Mouse (Mus musculus): ENCODE measurements around the gene Pcx. TPM values are rescaled to one million over a fixed set of nuclear protein-coding genes. Genes with fewer than 3 reads are reported as not detected.

The Pcx gene
- polyA plus RNA-seq, 1 experiment from 2014 or later = 18.4 TPM

DNA sequence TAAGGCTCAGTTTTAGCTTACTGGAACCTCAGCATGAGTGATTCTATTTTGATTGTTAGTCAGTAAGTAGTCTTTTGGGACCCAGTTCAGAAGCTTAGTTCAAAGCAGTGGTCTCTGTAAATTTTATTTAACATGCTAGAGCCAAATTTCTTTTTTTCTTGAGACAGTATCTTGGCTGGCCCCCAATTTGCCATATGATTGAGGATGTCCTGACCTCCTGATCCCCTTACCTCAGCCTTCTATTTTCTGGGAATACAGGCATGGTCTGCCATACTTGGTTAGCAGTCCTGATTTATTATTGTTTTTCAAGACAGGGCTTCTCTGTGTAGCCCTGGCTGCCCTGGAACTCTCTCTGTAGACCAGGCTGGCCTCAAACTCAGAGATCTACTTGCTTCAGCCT is 25.6 kb downstream of the Pcx start:
- H3K27me3 ChIP-seq (replicated peaks; ENCODE audit: control insufficient read depth, insufficient read depth, low read length) = no peaks in the 10 kb centered on the region
- DNase-seq (ENCODE audit: low spot score) (no peak), ATAC-seq (ENCODE audit: low read depth) (no peak)
- H3K4me1 ChIP-seq (ENCODE audit: control insufficient read depth, insufficient read depth, low read length) = no peaks in the 10 kb centered on the region
- H3K27ac ChIP-seq (replicated peaks; ENCODE audit: low read depth, low read length) = no peak overlapping the region
- no peak overlapping the region for H3K4me2 ChIP-seq (ENCODE audit: low read depth, low read length)
- no peaks in the 10 kb centered on the region for H3K9me3 ChIP-seq (ENCODE audit: control insufficient read depth, low read length)
- H3K9ac ChIP-seq (ENCODE audit: low read depth, low read length) = no peak overlapping the region
- H3K36me3 ChIP-seq (ENCODE audit: control insufficient read depth, insufficient read depth, low read length) = no peaks in the 10 kb centered on the region
- no peak overlapping the region for H3K4me3 ChIP-seq (ENCODE audit: low read depth, low read length)

DNA sequence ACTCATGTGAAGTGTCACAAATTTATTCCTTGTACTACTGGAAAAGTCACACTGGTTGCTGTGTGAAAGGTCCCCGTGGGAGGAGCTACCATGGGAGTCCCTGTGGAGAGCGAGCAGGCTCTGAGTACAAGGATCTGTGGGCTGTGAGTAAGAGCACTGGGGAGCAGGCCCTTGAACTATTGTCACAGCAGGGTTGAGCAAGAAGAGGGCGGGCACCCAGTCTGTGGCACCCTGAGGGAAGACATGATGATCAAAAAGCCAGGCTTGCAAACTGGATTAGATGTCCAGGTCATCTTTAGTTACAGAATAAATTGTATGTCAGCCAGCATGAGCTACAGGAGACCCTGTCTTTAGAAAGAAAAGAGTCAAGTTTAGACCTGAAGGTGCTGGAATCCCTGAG is 26.3 kb downstream of the Pcx start:
- ATAC-seq (ENCODE audit: low read depth) (no peak), DNase-seq (ENCODE audit: low spot score) (no peak)
- Histone ChIP-seq H3K36me3 (ENCODE audit: control insufficient read depth, insufficient read depth, low read length) (no peaks in the 10 kb centered on the region), H3K4me2 (ENCODE audit: low read depth, low read length) (no peak overlapping the region), H3K27me3 (replicated peaks; ENCODE audit: control insufficient read depth, insufficient read depth, low read length) (no peaks in the 10 kb centered on the region), H3K4me1 (ENCODE audit: control insufficient read depth, insufficient read depth, low read length) (no peaks in the 10 kb centered on the region), H3K9me3 (ENCODE audit: control insufficient read depth, low read length) (no peaks in the 10 kb centered on the region), H3K4me3 (ENCODE audit: low read depth, low read length) (no peak overlapping the region), H3K27ac (replicated peaks; ENCODE audit: low read depth, low read length) (no peak overlapping the region), H3K9ac (ENCODE audit: low read depth, low read length) (no peak overlapping the region)
- WGBS = 77% methylated on average over 3 of the region's 3 CpGs

DNA sequence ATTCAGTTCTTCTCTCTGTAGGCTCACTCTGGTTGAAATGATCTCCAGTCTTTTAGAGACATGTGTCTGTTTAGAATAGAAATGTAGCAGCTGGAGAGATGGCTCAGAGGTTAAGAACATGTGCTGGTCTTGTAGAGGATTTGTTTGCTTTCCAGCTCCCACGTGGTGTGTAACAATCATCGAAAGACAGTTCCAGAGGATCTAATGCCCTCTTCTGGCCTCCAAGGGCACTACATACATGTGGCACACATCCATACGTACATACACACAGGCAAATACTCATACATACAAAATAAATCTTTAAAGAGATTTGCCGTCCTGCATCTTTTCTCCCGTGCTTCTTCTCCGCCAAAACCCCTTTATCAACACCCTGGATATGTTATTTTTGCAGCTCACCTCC is 30.0 kb downstream of the Pcx start:
- H3K4me1 ChIP-seq (ENCODE audit: control insufficient read depth, insufficient read depth, low read length) = no peaks in the 10 kb centered on the region
- no peak overlapping the region for H3K27ac ChIP-seq (replicated peaks; ENCODE audit: low read depth, low read length)
- H3K27me3 ChIP-seq (replicated peaks; ENCODE audit: control insufficient read depth, insufficient read depth, low read length) = no peaks in the 10 kb centered on the region
- WGBS = 89% methylated on average over 6 of the region's 6 CpGs
- DNase-seq (ENCODE audit: low spot score) (no peak), ATAC-seq (ENCODE audit: low read depth) (no peak)
- H3K9ac ChIP-seq (ENCODE audit: low read depth, low read length) = no peak overlapping the region
- H3K36me3 ChIP-seq (ENCODE audit: control insufficient read depth, insufficient read depth, low read length) = no peaks in the 10 kb centered on the region
- H3K9me3 ChIP-seq (ENCODE audit: control insufficient read depth, low read length) = no peaks in the 10 kb centered on the region
- H3K4me3 ChIP-seq (ENCODE audit: low read depth, low read length) = no peak overlapping the region
- no peak overlapping the region for H3K4me2 ChIP-seq (ENCODE audit: low read depth, low read length)

DNA sequence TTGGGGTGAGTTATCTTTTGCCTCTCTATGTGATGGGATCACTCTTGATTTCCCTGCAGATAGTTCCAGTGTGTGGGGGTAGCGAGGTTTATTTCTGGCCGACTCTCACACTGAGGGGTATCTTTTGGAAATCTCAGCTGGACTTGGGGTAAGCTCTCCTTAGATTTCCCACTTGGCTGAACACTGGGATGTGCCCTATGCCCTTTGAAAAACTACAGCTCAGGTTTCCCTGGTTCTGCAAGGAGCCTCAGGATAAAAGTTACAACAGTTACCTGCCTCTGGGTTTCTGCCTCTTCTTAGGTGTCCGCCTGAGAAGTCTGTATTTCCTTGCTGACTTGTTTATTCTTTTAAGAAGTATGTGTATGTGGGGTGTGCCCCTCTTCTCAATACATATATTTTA is 30.7 kb downstream of the Pcx start:
- H3K36me3 ChIP-seq (ENCODE audit: control insufficient read depth, insufficient read depth, low read length) = no peaks in the 10 kb centered on the region
- no peak for ATAC-seq (ENCODE audit: low read depth)
- H3K4me1 ChIP-seq (ENCODE audit: control insufficient read depth, insufficient read depth, low read length) = no peaks in the 10 kb centered on the region
- no peaks in the 10 kb centered on the region for H3K27me3 ChIP-seq (replicated peaks; ENCODE audit: control insufficient read depth, insufficient read depth, low read length)
- no peaks in the 10 kb centered on the region for H3K9me3 ChIP-seq (ENCODE audit: control insufficient read depth, low read length)
- no peak overlapping the region for H3K9ac ChIP-seq (ENCODE audit: low read depth, low read length)
- no peak overlapping the region for H3K4me3 ChIP-seq (ENCODE audit: low read depth, low read length)
- WGBS = 88% methylated on average over 3 of the region's 3 CpGs
- H3K4me2 ChIP-seq (ENCODE audit: low read depth, low read length) = no peak overlapping the region
- DNase-seq (ENCODE audit: low spot score) = no peak
- H3K27ac ChIP-seq (replicated peaks; ENCODE audit: low read depth, low read length) = no peak overlapping the region

DNA sequence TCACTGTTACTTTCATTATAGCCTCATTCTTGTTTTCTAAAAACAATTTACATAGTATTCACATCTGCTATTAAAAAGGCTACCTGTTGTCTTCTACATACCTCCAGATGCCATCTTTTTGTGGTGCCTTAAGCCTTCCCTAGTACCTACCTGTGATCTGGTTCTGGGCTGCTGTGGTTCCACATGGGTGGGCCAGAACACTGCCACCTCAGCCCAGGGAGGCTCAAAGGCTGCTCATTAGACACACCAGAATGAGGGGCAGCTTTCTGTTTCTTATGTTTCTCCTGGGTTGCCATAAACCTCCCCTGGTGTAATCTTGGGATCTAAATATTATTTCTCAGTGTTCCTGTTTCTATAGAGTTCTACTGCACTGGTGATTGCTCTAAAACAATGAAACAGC is 31.8 kb downstream of the Pcx start:
- no peak overlapping the region for H3K4me2 ChIP-seq (ENCODE audit: low read depth, low read length)
- H3K4me1 ChIP-seq (ENCODE audit: control insufficient read depth, insufficient read depth, low read length) = no peaks in the 10 kb centered on the region
- H3K27me3 ChIP-seq (replicated peaks; ENCODE audit: control insufficient read depth, insufficient read depth, low read length) = no peaks in the 10 kb centered on the region
- H3K9me3 ChIP-seq (ENCODE audit: control insufficient read depth, low read length) = no peaks in the 10 kb centered on the region
- ATAC-seq (ENCODE audit: low read depth) = no peak
- no peak for DNase-seq (ENCODE audit: low spot score)
- H3K36me3 ChIP-seq (ENCODE audit: control insufficient read depth, insufficient read depth, low read length) = no peaks in the 10 kb centered on the region
- H3K4me3 ChIP-seq (ENCODE audit: low read depth, low read length) = no peak overlapping the region
- no peak overlapping the region for H3K27ac ChIP-seq (replicated peaks; ENCODE audit: low read depth, low read length)
- no peak overlapping the region for H3K9ac ChIP-seq (ENCODE audit: low read depth, low read length)

DNA sequence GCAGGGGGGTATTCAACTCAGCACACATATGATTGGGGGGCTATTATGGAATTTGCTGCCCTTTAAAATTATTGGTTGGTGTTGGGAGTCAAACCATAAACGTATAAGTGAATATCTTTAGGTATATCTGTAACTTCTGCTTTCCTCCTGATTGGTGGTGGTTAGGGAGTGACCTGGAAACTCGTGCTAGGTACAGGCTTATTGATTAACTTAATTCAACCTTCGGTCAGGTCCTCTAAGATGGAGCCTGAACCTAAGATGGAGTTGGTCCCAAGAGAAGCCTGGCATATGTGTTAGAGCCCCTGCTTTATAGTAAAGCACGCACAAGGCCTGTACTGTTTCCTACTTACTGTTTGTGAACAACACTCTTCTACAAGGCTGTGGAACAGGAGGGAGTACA is 34.8 kb downstream of the Pcx start:
- H3K9me3 ChIP-seq (ENCODE audit: control insufficient read depth, low read length) = no peaks in the 10 kb centered on the region
- H3K9ac ChIP-seq (ENCODE audit: low read depth, low read length) = no peak overlapping the region
- H3K27ac ChIP-seq (replicated peaks; ENCODE audit: low read depth, low read length) = no peak overlapping the region
- 83% methylated on average over 4 of the region's 4 CpGs for WGBS
- no peak overlapping the region for H3K4me3 ChIP-seq (ENCODE audit: low read depth, low read length)
- no peaks in the 10 kb centered on the region for H3K27me3 ChIP-seq (replicated peaks; ENCODE audit: control insufficient read depth, insufficient read depth, low read length)
- no peaks in the 10 kb centered on the region for H3K4me1 ChIP-seq (ENCODE audit: control insufficient read depth, insufficient read depth, low read length)
- no peak overlapping the region for H3K4me2 ChIP-seq (ENCODE audit: low read depth, low read length)
- ATAC-seq (ENCODE audit: low read depth) (no peak), DNase-seq (ENCODE audit: low spot score) (no peak)
- H3K36me3 ChIP-seq (ENCODE audit: control insufficient read depth, insufficient read depth, low read length) = no peaks in the 10 kb centered on the region

DNA sequence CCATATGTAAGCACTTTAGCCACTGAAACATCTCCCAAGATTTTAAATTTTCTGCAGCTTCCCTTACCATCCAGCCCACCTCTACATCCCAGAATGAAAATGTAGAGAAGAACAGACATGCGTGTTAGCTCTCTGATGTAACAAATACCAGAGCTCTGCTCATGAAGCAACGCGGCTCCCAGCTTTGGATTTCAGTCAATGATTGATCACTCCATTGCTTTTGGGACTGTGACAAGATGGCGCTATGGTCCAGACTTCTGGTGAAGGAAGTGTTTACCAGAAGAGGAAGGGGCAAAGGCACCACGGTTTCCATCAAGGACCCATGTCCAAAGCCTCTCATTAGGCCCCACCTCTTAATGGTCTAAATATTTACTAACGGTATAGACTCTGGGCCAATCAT is 35.6 kb downstream of the Pcx start:
- ATAC-seq (ENCODE audit: low read depth) = no peak
- Histone ChIP-seq H3K4me3 (ENCODE audit: low read depth, low read length) (no peak overlapping the region), H3K9me3 (ENCODE audit: control insufficient read depth, low read length) (no peaks in the 10 kb centered on the region), H3K4me1 (ENCODE audit: control insufficient read depth, insufficient read depth, low read length) (no peaks in the 10 kb centered on the region), H3K9ac (ENCODE audit: low read depth, low read length) (no peak overlapping the region), H3K27ac (replicated peaks; ENCODE audit: low read depth, low read length) (no peak overlapping the region), H3K4me2 (ENCODE audit: low read depth, low read length) (no peak overlapping the region), H3K36me3 (ENCODE audit: control insufficient read depth, insufficient read depth, low read length) (no peaks in the 10 kb centered on the region), H3K27me3 (replicated peaks; ENCODE audit: control insufficient read depth, insufficient read depth, low read length) (no peaks in the 10 kb centered on the region)
- no peak for DNase-seq (ENCODE audit: low spot score)
- 83% methylated on average over 6 of the region's 6 CpGs for WGBS

DNA sequence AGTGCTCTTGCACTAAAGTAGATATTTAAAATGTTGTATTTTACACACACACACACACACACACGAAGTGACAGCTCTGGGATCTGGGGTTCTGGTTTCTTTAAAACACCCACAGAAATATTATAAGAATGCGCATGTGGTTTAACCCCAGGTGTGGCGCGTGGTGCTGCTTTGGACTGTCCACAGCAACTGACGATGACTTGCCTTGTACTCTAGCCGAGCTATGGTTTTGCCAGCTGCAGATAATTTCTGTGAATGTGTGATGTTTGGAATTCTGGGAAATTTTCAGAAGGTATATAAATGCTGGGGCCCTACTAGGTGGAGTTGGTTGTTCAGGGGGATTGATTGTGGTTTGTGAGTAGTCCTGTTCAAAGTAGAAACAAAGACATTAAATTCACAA is 37.5 kb downstream of the Pcx start:
- Histone ChIP-seq H3K9me3 (ENCODE audit: control insufficient read depth, low read length) (no peaks in the 10 kb centered on the region), H3K9ac (ENCODE audit: low read depth, low read length) (no peak overlapping the region), H3K4me1 (ENCODE audit: control insufficient read depth, insufficient read depth, low read length) (no peaks in the 10 kb centered on the region), H3K27ac (replicated peaks; ENCODE audit: low read depth, low read length) (no peak overlapping the region), H3K27me3 (replicated peaks; ENCODE audit: control insufficient read depth, insufficient read depth, low read length) (no peaks in the 10 kb centered on the region), H3K4me3 (ENCODE audit: low read depth, low read length) (no peak overlapping the region), H3K36me3 (ENCODE audit: control insufficient read depth, insufficient read depth, low read length) (no peaks in the 10 kb centered on the region), H3K4me2 (ENCODE audit: low read depth, low read length) (no peak overlapping the region)
- DNase-seq (ENCODE audit: low spot score) (no peak), ATAC-seq (ENCODE audit: low read depth) (no peak)
- 65% methylated on average over 6 of the region's 6 CpGs for WGBS

DNA sequence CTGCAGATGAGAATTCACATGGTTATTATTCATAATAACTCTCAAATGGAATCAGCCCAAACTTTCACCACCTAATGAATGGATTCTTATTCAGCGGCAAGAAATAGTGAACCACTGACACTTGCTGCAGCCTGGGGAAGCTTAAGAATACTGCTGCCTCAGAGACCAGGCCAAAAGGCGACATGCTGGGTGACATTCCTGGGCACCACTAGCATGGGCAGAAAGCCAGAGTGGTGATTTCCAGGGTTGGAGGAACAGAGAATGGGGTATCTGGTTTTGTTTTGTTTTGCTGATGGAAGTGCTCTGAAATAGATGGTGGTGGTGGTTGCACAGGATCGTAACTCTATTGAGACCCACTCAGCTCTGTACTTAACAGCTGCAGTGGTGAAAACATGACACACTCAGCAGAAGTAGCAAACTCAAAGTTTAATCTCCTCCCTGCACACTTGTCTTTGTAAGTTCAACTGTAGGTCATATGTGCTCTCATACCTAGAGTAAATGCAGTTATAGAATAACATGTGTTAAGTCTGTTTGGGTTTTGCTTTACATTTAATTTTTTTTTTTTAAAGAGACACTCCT is 38.1 kb downstream of the Pcx start:
- H3K4me2 ChIP-seq (ENCODE audit: low read depth, low read length) = no peak overlapping the region
- H3K36me3 ChIP-seq (ENCODE audit: control insufficient read depth, insufficient read depth, low read length) = no peaks in the 10 kb centered on the region
- ATAC-seq (ENCODE audit: low read depth) (no peak), DNase-seq (ENCODE audit: low spot score) (peak; percentile 35)
- no peak overlapping the region for H3K27ac ChIP-seq (replicated peaks; ENCODE audit: low read depth, low read length)
- H3K9ac ChIP-seq (ENCODE audit: low read depth, low read length) = no peak overlapping the region
- H3K4me1 ChIP-seq (ENCODE audit: control insufficient read depth, insufficient read depth, low read length) = no peaks in the 10 kb centered on the region
- 55% methylated on average over 3 of the region's 3 CpGs for WGBS
- no peaks in the 10 kb centered on the region for H3K9me3 ChIP-seq (ENCODE audit: control insufficient read depth, low read length)
- no peak overlapping the region for H3K4me3 ChIP-seq (ENCODE audit: low read depth, low read length)
- H3K27me3 ChIP-seq (replicated peaks; ENCODE audit: control insufficient read depth, insufficient read depth, low read length) = no peaks in the 10 kb centered on the region

Data from embryonic facial prominence, embryonic 14.5 days (tissue).